In genomic region chr12:116414941-116415340, GRCm38 (mm10) we compare ENCODE assay signal across 25 mouse cellular contexts. TPM values are rescaled to one million over a fixed set of nuclear protein-coding genes. Genes with fewer than 3 reads are reported as not detected.
DNase-seq lines count a peak whose midpoint lies in the region; ATAC-seq and TF ChIP-seq lines count a peak whose summit lies in the region.
"Had no signal": no experiment of that assay in that cellular context is flagged by ENCODE, and none has a peak within 500 bp of the region (broad histone marks: within the 10 kb centered on the region; RNA-seq: fewer than 3 reads in every experiment).

No protein-coding gene starts in this region.

- no peak for TF ChIP-seq POLR2A in lung, adult 2 months (IDR thresholded peaks at IDR 0.05; ENCODE audit: borderline replicate concordance, extremely low read depth, low read depth, low read length)

- 88% methylated on average over 4 of the region's 4 CpGs for WGBS in lung, adult 2 months
- WGBS in heart, embryonic 11.5 days (ENCODE audit: insufficient replicate concordance), result 92% methylated on average over 4 of the region's 4 CpGs
- WGBS in intestine, embryonic 15.5 days, result 94% methylated on average over 4 of the region's 4 CpGs

- peak; percentile 61 for ATAC-seq in granulocyte monocyte progenitor cell, adult 5-6 weeks (replicated peaks; ENCODE audit: poor library complexity, severe bottlenecking)
- ATAC-seq in megakaryocyte progenitor cell, adult 5-6 weeks (replicated peaks; ENCODE audit: poor library complexity), result peak; percentile 57; the same call in 1 of the 2 replicates
- no peak for ATAC-seq in heart, embryonic 11.5 days (replicated peaks; ENCODE audit: insufficient number of reproducible peaks, low FRiP score, low TSS enrichment)
- no peak for ATAC-seq in intestine, embryonic 15.5 days
- ATAC-seq: activated CD4-positive, CD25-positive, alpha-beta regulatory T cell, adult 4 months; CD4-positive, CD25-positive, alpha-beta regulatory T cell, adult 4 months; Patski had no signal

- no peak overlapping the region for H3K4me2 ChIP-seq in heart, embryonic 11.5 days
- H3K4me2 ChIP-seq in intestine, embryonic 15.5 days (replicated peaks), result no peak overlapping the region

- no peaks in the 10 kb centered on the region for H3K4me1 ChIP-seq in lung, adult 2 months (ENCODE audit: control insufficient read depth, insufficient read depth, low read length)
- H3K4me1 ChIP-seq in heart, embryonic 11.5 days (ENCODE audit: control insufficient read depth, insufficient read depth, low read length), result no peaks in the 10 kb centered on the region
- H3K4me1 ChIP-seq in intestine, embryonic 15.5 days (replicated peaks), result no peaks in the 10 kb centered on the region

- no peak overlapping the region for H3K9ac ChIP-seq in heart, embryonic 11.5 days (ENCODE audit: low read depth, low read length)
- H3K9ac ChIP-seq in intestine, embryonic 15.5 days, result no peak overlapping the region

- no peak for TF ChIP-seq CTCF in lung, adult 2 months (IDR thresholded peaks at IDR 0.05; ENCODE audit: insufficient read depth, low read length)

- H3K36me3 ChIP-seq in heart, embryonic 11.5 days (ENCODE audit: control insufficient read depth, insufficient read depth, low read length), result peaks cover 5% of the 10 kb centered on the region; the same call in 1 of the 2 replicates
- 0 out of 2 replicates have a peak, but pooled peaks cover 4% of the 10 kb centered on the region for H3K36me3 ChIP-seq in intestine, embryonic 15.5 days

- no peak overlapping the region for H3K27ac ChIP-seq in heart, embryonic 11.5 days (ENCODE audit: low read depth, low read length)
- no peak overlapping the region for H3K27ac ChIP-seq in intestine, embryonic 15.5 days

- peak; percentile 33 for DNase-seq in 416B (ENCODE audit: low read depth)
- DNase-seq in adipocyte (ENCODE audit: low spot score), result peak; percentile 26
- no peak for DNase-seq in lung, adult 2 months
- no peak for DNase-seq in adrenal gland, adult 18-20 months (ENCODE audit: low spot score in 2 of 2)
- DNase-seq: adrenal gland, adult 2 months; adrenal gland, adult 8-10 months; adrenal gland, postnatal 10 days; adrenal gland, postnatal 14 days; adrenal gland, postnatal 25 days; adrenal gland, postnatal 36 days; B cell, adult 2 months; cerebellum, adult 11 months; cerebellum, adult 11-12 months; cerebellum, adult 18-20 months; cerebellum, adult 2 months; cerebellum, adult 8-10 months had no signal

- no peaks in the 10 kb centered on the region for H3K9me3 ChIP-seq in heart, embryonic 11.5 days (replicated peaks; ENCODE audit: control insufficient read depth, low read length)
- no peaks in the 10 kb centered on the region for H3K9me3 ChIP-seq in intestine, embryonic 15.5 days
- H3K9me3 ChIP-seq: G1E had no signal

- H3K27me3 ChIP-seq in heart, embryonic 11.5 days (ENCODE audit: control insufficient read depth, insufficient read depth, low read length), result no peaks in the 10 kb centered on the region
- H3K27me3 ChIP-seq in intestine, embryonic 15.5 days (replicated peaks), result no peaks in the 10 kb centered on the region
- H3K27me3 ChIP-seq: CH12.LX, Patski had no signal

- no peak overlapping the region for H3K4me3 ChIP-seq in lung, adult 2 months (replicated peaks; ENCODE audit: extremely low read depth, low read depth, low read length)
- H3K4me3 ChIP-seq in heart, embryonic 11.5 days (ENCODE audit: low read depth, low read length), result no peak overlapping the region
- H3K4me3 ChIP-seq in intestine, embryonic 15.5 days (replicated peaks), result no peak overlapping the region

RNA-seq across cellular contexts. Expression of gene Ncapg2, which starts 9.7 kb away (rescaled TPM):
- 54.2 and 54.7 TPM in 2 replicates for total RNA-seq in granulocyte monocyte progenitor cell, adult 5-6 weeks (2014; fragmentation: Nextera tagmentation)
- 113 and 123 TPM in 2 replicates for total RNA-seq in granulocyte monocyte progenitor cell, adult 5-6 weeks (2017)
- total RNA-seq in megakaryocyte progenitor cell, adult 5-6 weeks (2015), result 68.9 and 72.7 TPM in 2 replicates
- total RNA-seq in megakaryocyte progenitor cell, adult 5-6 weeks (2017), result 139 and 142 TPM in 2 replicates
- polyA plus RNA-seq in lung, adult 2 months (2012; rRNA removed), result 0.63 and 1.4 TPM in 2 replicates
- total RNA-seq in adrenal gland, adult 18-20 months (2021), result 1 to 10 TPM; 3.6 to 4.2 TPM
- 26.1 and 33.8 TPM in 2 replicates for polyA plus RNA-seq in heart, embryonic 11.5 days (2014; fragmentation: Nextera tagmentation; extraction: Ambion mirVana)
- 29.9 and 32.7 TPM in 2 replicates for polyA plus RNA-seq in intestine, embryonic 15.5 days (2015; fragmentation: Nextera tagmentation; extraction: Ambion mirVana)

Comparison
In these comparisons a context has a peak if more than half of its experiments do, and no peak if none do; other contexts are left out.
1. DNase-seq: peak in 416B (single experiment) and adipocyte (single experiment); none in lung, adult 2 months (single experiment) and adrenal gland, adult 18-20 months (0 of 2).
2. ATAC-seq: peak in granulocyte monocyte progenitor cell, adult 5-6 weeks (single experiment) and megakaryocyte progenitor cell, adult 5-6 weeks (single experiment); none in heart, embryonic 11.5 days (single experiment) and intestine, embryonic 15.5 days (single experiment).
3. RNA of gene Ncapg2, which starts 9.7 kb away (total RNA-seq): 68.9 to 142 TPM in megakaryocyte progenitor cell, adult 5-6 weeks and 54.2 to 123 TPM in granulocyte monocyte progenitor cell, adult 5-6 weeks; 3.6 to 4.2 TPM in adrenal gland, adult 18-20 months; every median in the first group is over 10 times any median in the second.